Mouse (Mus musculus) kidney, postnatal 14 days (tissue): ENCODE results near the gene Rps6ka2.
"Not testable (repeated sequence)": the region's sequence is repeated elsewhere in the genome, so short reads cannot be mapped to it uniquely, and the experiment has no call there.

Experiments used
- DNase-seq: peaks from one replicate; pipeline ENCODE4 v3.0.0; 2022; ENCODE audit warnings: mixed read lengths

Rps6ka2 gene

DNA sequence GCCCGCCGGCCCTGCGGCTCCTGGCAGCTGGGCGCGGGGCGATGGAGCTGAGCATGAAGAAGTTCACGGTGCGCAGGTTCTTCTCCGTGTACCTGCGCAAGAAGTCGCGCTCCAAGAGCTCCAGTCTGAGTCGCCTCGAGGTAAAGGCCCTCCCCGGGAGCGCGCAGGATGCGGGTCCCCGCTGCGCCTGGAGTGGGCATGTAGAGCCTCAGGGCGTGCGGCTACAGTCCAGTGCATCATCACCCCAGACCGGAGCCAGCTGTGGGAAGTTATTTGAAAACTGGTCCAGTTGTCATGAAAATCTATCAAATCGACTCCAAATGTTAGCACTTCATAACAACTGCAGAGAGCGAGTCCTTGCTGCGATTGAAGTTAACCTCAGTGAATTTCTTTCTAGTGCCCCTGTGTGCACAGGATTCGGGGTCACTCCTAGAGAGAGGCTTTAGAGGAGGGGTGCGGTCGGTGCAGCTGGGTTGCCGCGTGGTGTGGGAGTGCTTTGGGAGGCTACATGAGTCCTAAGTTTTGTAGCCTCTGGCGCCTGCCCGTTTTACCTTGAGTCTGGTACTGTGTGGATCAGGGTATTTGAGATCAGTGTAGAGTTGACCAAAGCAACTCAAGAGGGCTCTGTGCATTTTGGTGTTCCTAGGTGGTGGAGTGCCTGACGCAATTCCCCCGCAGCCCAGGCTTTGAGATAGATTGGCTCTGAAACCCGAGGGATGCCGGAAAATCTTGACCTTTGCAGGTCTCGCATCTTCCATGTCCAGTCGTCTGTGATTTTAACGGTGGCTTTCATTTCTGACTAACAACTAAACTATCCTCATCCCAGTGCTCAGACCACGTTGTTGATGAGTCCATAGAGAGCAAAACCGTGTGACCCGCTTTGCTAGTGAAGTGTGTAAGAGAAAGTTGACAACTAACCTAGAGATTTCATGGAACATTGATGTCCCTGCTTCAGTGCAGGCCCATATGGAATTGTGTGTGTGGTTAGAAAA lies 685 bp downstream of the Rps6ka2 start:
- DNase-seq, result peak; percentile 10

GRCm38 (mm10) chr17:7173331-7174028 lies 3.6 kb downstream of the Rps6ka2 start:
- DNase-seq, result no peak

DNA sequence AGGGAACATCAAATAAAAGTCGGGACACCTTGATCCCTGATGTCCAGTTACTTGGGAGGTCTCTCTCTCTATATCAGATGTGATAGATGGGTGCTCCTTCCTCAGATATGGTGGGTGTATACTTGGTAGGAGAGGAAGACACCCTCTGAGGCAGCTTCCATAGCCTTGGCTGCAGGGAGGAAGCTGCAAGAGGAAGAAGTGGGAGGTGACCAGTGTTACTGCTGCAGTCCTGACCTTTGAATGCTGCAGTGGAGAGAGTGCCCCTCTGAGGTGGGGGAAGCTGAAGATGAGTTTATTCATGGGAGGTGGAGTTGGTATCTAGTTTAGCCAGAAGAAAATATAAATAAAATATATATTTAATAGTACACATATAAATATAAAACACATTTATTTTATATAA lies 5.4 kb downstream of the Rps6ka2 start:
- DNase-seq, result no peak

DNA sequence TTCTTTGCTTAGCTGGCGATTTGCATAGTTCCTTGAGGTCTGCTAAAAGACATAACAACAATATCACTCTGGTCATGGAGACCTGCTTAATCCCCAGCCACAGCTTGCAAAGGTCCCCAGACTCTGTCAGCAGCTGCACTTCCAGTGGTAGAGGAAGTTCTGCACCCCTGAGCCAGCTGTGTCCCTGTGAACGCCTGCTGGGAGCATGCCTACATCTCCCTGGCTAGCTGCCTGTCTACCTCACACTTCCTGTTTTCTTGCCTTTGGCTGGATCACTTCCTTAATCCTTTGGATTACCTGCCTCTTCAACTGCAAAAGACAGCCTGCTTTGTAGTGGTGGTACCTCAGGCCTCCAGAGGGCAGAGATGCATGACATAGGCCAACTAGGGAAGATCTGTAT lies 6.5 kb downstream of the Rps6ka2 start:
- peak; percentile 61 for DNase-seq

GRCm38 (mm10) chr17:7178196-7178595 lies 8.3 kb downstream of the Rps6ka2 start:
- no peak for DNase-seq

- DNase-seq, result no peak
These were observed 12.3 kb downstream of the Rps6ka2 start for GRCm38 (mm10) chr17:7182187-7182586.

DNA sequence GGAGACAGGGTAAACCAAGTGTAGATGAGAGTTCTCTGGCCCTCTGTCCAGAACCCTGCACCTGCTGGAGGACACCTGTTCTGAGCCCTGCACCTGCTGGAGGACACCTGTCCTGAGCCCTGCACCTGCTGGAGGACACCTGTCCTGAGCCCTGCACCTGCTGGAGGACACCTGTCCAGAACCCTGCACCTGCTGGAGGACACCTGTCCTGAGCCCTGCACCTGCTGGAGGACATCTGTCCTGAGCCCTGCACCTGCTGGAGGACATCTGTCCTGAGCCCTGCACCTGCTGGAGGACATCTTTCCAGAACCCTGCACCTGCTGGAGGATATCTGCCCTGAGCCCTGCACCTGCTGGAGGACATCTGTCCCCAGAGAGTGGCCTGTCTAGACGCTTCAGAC lies 17.1 kb downstream of the Rps6ka2 start:
- not testable (repeated sequence) for DNase-seq

- no peak for DNase-seq
These were observed 19.5 kb downstream of the Rps6ka2 start for GRCm38 (mm10) chr17:7189425-7189824.

DNA sequence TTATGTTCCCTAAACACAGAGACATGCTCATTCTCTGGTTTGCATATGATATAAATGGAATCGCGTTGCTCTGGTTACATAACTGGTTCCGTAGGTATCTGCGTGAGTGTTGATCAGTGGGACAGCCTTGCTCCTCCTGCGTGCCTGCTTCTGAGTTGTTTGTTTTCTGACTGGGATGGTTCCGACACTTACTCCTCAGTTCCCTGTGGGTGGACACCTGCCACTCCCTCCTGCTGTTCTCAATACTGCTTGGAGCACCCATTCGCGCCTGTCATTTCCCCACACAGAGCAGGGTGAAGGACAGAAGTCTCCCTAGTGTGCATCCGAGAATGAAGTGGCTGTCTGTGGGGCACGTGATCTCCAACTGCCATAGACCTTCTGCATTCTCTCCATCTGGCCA lies 20.1 kb downstream of the Rps6ka2 start:
- no peak for DNase-seq

DNA sequence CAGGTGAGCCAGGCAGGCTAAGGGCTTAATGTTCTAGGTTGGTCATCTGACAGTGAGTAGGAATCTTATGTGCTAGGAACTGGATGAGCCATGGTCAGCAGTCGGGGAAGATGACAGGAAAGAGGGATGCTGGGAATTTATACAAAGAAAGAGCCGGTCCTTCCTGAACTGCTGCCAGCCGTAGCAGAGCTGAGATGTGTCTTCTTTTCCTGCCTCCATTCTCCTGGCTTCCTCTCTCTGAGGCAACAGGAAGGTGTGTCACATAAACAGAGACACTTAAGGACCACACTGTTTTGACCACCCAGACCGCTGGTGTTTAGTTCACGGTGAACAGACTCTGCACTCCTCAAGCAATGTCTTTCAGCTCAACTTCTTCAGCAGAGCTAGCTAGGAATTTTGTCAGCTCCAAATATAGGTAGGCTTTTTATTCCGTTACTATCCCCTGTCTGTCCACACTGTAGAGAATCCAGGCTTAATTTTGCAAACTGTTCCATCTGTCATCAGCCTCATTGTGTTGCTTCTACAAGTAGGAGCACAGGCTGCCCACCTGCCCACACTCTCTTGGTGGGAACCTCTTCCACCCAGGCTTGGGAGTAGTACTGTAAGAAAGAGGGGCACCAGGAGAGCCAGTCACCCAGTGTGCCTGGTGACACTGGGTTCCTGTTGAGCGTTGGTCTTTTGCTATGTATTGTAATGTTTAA lies 24.4 kb downstream of the Rps6ka2 start:
- DNase-seq, result peak; percentile 38

- DNase-seq, result peak; percentile 25
These were observed 27.4 kb downstream of the Rps6ka2 start for GRCm38 (mm10) chr17:7197121-7197925.

DNA sequence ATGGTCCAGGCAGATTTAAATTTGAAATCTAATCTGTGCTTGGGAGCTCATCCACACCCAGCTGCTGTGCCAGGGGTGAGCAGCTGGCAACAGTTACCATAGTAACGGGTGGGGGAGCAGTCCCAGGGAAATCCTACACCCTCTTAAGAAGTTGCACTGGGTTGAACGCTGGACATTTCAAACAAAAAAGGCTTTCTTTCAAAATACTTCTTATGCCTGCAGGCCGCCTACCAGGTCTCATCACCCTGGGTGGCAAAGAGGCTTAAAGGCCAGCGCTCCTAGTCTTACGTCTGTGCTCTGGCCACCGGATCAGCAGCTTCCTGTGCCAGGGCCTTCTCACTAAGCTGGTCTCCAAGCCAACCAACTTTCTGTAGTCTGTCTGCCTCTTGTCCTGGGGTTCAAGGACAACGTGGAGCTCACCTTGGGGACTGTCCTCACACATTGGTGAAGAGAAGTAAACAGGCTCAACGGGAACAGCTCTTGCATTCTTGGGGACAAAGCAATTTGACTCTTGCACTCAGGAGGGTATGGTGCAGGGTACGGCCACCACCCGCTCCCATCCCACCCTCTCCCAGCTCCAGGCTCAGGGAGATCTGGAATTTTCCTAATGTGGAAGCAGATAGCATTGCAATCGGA lies 35.0 kb downstream of the Rps6ka2 start:
- DNase-seq, result no peak

- no peak for DNase-seq
These were observed 36.7 kb downstream of the Rps6ka2 start for GRCm38 (mm10) chr17:7206434-7207145.

GRCm38 (mm10) chr17:7210648-7211047 lies 40.7 kb downstream of the Rps6ka2 start:
- DNase-seq, result no peak

DNA sequence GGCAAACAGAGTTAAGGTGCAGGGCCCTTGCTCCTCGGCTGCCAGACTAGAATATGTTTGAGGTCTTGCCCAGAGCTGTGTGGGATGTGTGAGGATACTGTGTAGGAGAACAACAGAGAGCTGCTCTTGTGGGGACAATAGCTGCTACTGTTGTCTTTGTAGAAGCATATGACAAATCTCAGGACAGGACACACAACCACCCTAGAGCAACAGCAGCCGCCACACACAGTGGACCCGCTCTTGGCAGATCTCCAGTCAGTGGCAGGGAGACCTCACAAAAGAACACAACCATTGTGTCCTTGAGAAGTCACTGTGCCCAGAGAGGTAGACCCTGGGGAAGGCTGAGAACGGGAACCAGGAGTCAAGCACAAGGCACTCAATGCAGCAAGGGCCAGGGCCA lies 42.0 kb downstream of the Rps6ka2 start:
- DNase-seq, result no peak

- no peak for DNase-seq
These were observed 43.3 kb downstream of the Rps6ka2 start for GRCm38 (mm10) chr17:7213214-7213613.

DNA sequence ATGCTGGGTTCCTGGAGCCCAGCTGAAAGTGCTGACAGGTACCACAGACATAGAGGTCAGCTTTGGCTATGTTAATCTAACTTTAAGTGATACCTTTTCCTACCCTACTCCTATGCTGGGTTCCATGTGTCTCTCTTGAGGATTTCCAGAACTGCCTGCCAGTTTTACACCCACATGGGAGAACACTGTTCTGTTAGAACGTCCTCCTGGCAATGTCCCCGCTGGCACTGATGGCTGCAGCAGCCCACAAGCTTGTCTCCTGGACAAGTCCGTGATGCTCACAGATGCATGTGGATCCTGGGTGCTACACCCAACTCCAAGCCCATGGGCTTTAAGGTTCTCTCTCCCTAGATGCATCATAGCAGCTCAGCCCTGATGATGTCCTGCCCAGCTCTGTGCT lies 44.1 kb downstream of the Rps6ka2 start:
- DNase-seq, result no peak

GRCm38 (mm10) chr17:7217791-7218329 lies 47.9 kb downstream of the Rps6ka2 start:
- DNase-seq, result no peak

DNA sequence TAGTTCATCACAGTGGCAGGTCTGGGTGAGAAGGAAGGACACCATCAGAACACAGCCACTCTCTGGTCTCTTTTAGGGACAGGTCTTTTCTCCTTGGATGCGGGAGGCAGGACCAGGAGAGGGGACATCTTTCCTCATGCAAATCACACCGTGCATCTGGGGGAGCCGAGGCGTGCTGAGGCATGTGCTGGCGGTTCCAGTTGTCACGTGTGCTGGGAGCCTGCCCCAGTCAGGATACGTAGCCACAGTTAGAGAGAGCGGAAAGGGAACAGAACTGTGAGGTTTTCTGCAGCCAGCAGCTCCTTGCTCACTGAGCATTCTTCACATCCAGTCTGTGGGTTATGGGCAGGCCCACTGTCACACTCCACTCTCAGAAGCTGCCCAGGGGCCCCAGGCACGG lies 48.5 kb downstream of the Rps6ka2 start:
- no peak for DNase-seq

GRCm38 (mm10) chr17:7219044-7219718 lies 49.3 kb downstream of the Rps6ka2 start:
- DNase-seq, result no peak
